Mouse (Mus musculus) cerebellum, adult 2 months (tissue): ENCODE results near the gene Fam222a. TPM values are rescaled to one million over a fixed set of nuclear protein-coding genes. Genes with fewer than 3 reads are reported as not detected.

Experiments
- DNase-seq, 2 experiments: peaks; one replicate each; pipeline ENCODE4 v3.0.0; 2021
- H3K27ac ChIP-seq: fragments of 200-500 bp; 2 replicates; pipeline ENCODE4 v1.5.1; 2012; ENCODE audit warnings: low read length, control low read depth, inconsistent platforms; ENCODE audit not compliant: insufficient read depth
- H3K27me3 ChIP-seq: fragments of 200-500 bp; 2 replicates; pipeline ENCODE4 v1.6.1; 2012; ENCODE audit warnings: inconsistent platforms, mild to moderate bottlenecking, low read length, moderate library complexity; ENCODE audit not compliant: control insufficient read depth, insufficient read depth
- H3K4me1 ChIP-seq: fragments of 200-500 bp; 2 replicates; pipeline ENCODE4 v1.6.1; 2011; ENCODE audit warnings: low read length; ENCODE audit not compliant: control insufficient read depth, insufficient read depth
- H3K4me3 ChIP-seq: fragments of 200-500 bp; replicated peaks from 2 replicates; pipeline ENCODE3; 2011; ENCODE audit warnings: mild to moderate bottlenecking, low read depth, low read length, control low read depth; ENCODE audit not compliant: insufficient read depth
- CTCF ChIP-seq: fragments of 200-500 bp; IDR thresholded peaks from 2 replicates; pipeline ENCODE4 v1.5.1; 2011; ENCODE audit warnings: low read depth, mild to moderate bottlenecking, control low read depth, low read length, moderate library complexity, borderline replicate concordance; ENCODE audit not compliant: insufficient read depth
- POLR2A ChIP-seq: fragments of 200-500 bp; IDR thresholded peaks from 2 replicates; pipeline ENCODE4 v1.6.1; 2011; ENCODE audit warnings: low read length, control low read depth, borderline replicate concordance; ENCODE audit not compliant: insufficient read depth
- WGBS: fragments of 180-500 bp; shearing (Covaris S2); methylation state at CpG from one replicate; pipeline ENCODE4 v1.1.7; 2018; 5-methylcytosine and 5-hydroxymethylcytosine counted together
- polyA plus RNA-seq: library from polyadenylated mRNA; depleted of rRNA; stranded (reverse); fragments of >200 nt; gene quantifications from 2 replicates; pipeline ENCODE4 v1.2.3, GENCODE M21; 2012

Gene Fam222a
- polyA plus RNA-seq, 1 experiment = 18.7 TPM

GRCm38 (mm10) chr5:114605981-114606380 is 38.2 kb downstream of the Fam222a start:
- TF ChIP-seq POLR2A (no peak), CTCF (no peak)
- 89% methylated on average over 6 of the region's 6 CpGs for WGBS
- peaks cover 12% of the 10 kb centered on the region for H3K4me1 ChIP-seq
- no peaks in the 10 kb centered on the region for H3K27me3 ChIP-seq
- DNase-seq = no peak
- no peak overlapping the region for H3K4me3 ChIP-seq
- no peak overlapping the region for H3K27ac ChIP-seq

DNA sequence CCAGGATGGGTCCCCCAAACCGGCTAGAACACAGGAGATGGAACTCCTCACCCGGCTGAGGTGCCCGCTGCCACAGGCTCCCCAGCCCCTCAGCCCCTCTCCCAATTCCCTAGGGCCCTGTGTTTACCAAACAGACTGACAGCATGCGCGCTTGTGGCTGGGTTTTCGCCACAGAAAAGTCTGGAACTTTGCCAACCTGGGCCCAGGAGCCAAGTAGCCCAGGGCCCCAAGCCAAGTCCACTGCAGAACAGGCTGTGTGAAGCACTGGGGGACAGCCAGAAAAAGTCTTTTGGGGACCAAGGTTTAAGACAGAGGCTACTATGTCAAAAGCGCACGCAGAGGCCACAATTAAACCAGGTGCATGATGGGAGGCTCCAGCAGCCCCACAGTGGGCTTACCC is 39.8 kb downstream of the Fam222a start:
- TF ChIP-seq CTCF (no peak), POLR2A (no peak)
- Histone ChIP-seq H3K27ac (no peak overlapping the region), H3K4me1 (peaks cover 12% of the 10 kb centered on the region), H3K4me3 (no peak overlapping the region), H3K27me3 (no peaks in the 10 kb centered on the region)
- peak; percentile 85 for DNase-seq
- WGBS = 8% methylated on average over 8 of the region's 8 CpGs

GRCm38 (mm10) chr5:114608516-114608915 is 40.7 kb downstream of the Fam222a start:
- peaks cover 12% of the 10 kb centered on the region for H3K4me1 ChIP-seq
- peak; percentile 82 for TF ChIP-seq CTCF
- no peak for TF ChIP-seq POLR2A
- DNase-seq = peak; percentile 65 to 79
- no peak overlapping the region for H3K27ac ChIP-seq
- no peak overlapping the region for H3K4me3 ChIP-seq
- no peaks in the 10 kb centered on the region for H3K27me3 ChIP-seq
- WGBS = 10% methylated on average over 12 of the region's 12 CpGs

- no peak for TF ChIP-seq POLR2A
- TF ChIP-seq CTCF = no peak
- no peak for DNase-seq
- 91% methylated on average over 10 of the region's 10 CpGs for WGBS
- Histone ChIP-seq H3K4me1 (peaks cover 12% of the 10 kb centered on the region), H3K4me3 (no peak overlapping the region), H3K27me3 (no peaks in the 10 kb centered on the region), H3K27ac (no peak overlapping the region)
Measured at GRCm38 (mm10) chr5:114611256-114611655, 43.4 kb downstream of the Fam222a start.

GRCm38 (mm10) chr5:114611968-114612608 is 44.3 kb downstream of the Fam222a start:
- no peak overlapping the region for H3K27ac ChIP-seq
- 73% methylated on average over 25 of the region's 25 CpGs for WGBS

DNA sequence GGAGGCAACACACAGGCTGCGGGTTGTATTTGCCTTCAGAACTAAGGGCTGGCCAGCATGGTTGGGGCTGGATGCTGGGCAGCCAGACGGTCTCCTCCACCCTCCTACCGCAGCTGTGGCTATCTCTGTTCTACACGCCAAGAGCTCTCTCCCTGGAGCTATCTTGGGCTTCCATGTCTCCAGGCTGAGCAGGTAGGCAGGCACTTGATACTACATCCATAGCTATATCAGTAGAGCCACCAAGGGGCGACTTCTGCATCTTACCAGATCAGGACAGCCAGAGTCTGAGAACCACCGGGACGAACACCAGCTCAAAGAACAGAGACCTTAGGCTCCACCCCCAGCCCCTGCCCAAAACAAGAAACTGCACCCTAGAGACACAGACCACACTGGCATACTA is 47.0 kb downstream of the Fam222a start:
- no peak overlapping the region for H3K4me3 ChIP-seq
- no peaks in the 10 kb centered on the region for H3K4me1 ChIP-seq
- 40% methylated on average over 7 of the region's 7 CpGs for WGBS

More at GRCm38 (mm10) chr5:114611968-114612608, 44.3 kb downstream of the Fam222a start:
- TF ChIP-seq POLR2A (no peak), CTCF (peak; percentile 47)
- no peak overlapping the region for H3K4me3 ChIP-seq
- DNase-seq = no peak
- peaks cover 12% of the 10 kb centered on the region for H3K4me1 ChIP-seq
- H3K27me3 ChIP-seq = no peaks in the 10 kb centered on the region

DNA sequence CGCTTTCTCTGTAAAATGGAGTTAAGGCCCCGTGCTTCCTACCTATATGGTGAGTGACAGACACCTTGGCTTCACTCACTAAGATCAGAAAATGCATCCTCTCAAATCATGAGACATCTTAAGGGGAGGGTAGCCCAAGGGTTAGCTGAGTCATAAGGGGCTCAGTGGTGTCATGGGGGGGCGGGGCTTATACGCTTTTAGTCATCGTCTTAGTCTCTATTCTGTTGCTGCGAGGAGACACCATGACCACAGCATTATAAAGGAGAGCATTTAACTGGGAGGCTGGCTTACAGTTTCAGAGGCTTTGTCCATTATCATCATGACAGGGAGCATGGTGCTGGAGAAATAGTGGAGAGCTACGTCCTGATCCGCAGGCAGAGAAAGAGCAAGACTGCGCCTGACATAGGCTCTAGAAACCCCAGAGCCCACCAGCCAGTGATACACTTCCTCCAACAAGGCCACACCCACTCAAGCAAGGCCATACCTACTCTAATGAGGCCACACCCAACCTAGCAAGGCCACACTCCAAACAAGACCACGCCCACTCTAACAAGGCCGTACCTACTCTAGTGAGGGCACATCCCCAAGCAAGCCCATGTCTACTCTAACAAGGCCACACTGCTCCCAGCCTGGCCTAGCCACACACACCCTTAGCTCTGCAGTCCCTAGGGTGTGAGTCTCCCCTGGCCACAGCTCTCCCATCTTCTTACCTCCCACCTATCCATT is 48.7 kb downstream of the Fam222a start:
- no peaks in the 10 kb centered on the region for H3K4me1 ChIP-seq
- WGBS = 86% methylated on average over 11 of the region's 11 CpGs
- H3K27me3 ChIP-seq = no peaks in the 10 kb centered on the region
- no peak for DNase-seq
- no peak overlapping the region for H3K27ac ChIP-seq
- no peak overlapping the region for H3K4me3 ChIP-seq
- TF ChIP-seq POLR2A (no peak), CTCF (no peak)

More for the DNA sequence above, 47.0 kb downstream of the Fam222a start:
- no peak for TF ChIP-seq POLR2A
- TF ChIP-seq CTCF = no peak
- H3K27ac ChIP-seq = no peak overlapping the region
- DNase-seq = no peak
- H3K27me3 ChIP-seq = no peaks in the 10 kb centered on the region

DNA sequence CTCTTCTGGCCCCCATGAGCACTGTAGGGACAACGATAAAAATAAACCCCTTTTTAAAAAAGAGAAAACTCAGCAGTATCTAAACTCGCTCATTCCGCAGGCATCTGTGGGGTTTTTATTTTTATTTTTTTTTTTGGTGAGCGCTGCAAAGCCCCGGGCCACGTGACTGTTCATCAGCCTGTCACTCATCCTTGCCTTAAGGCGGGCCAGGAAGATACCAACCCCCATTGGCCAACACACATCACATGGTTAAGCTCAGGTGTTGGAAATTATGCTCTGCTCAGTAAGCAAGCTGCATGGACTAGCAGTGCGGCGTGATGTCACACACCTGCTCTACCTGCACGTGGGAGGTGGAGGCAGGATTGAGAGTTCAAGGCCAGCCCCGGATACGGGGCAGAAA is 50.0 kb downstream of the Fam222a start:
- no peak for TF ChIP-seq POLR2A
- no peak for DNase-seq
- no peak overlapping the region for H3K4me3 ChIP-seq
- no peak overlapping the region for H3K27ac ChIP-seq
- WGBS = 84% methylated on average over 12 of the region's 12 CpGs
- no peaks in the 10 kb centered on the region for H3K27me3 ChIP-seq
- no peaks in the 10 kb centered on the region for H3K4me1 ChIP-seq
